Mouse (Mus musculus) cerebellum, adult 11-12 months (tissue): ENCODE measurements around the gene Rtl1.

Experiments
- DNase-seq: peaks from one replicate; pipeline ENCODE4 v3.0.0; 2022

The Rtl1 gene

GRCm38 (mm10) chr12:109560111-109560695 lies 39.9 kb downstream of the Rtl1 start:
- no peak for DNase-seq

GRCm38 (mm10) chr12:109558891-109559487 lies 41.1 kb downstream of the Rtl1 start:
- DNase-seq, result no peak

- DNase-seq, result no peak
Measured at GRCm38 (mm10) chr12:109558226-109558824, 41.8 kb downstream of the Rtl1 start.

- DNase-seq, result no peak
Measured at GRCm38 (mm10) chr12:109555837-109556409, 44.2 kb downstream of the Rtl1 start.

GRCm38 (mm10) chr12:109553568-109553967 lies 46.6 kb downstream of the Rtl1 start:
- DNase-seq, result no peak

GRCm38 (mm10) chr12:109552754-109553525 lies 47.2 kb downstream of the Rtl1 start:
- no peak for DNase-seq

GRCm38 (mm10) chr12:109551771-109552170 lies 48.4 kb downstream of the Rtl1 start:
- no peak for DNase-seq

GRCm38 (mm10) chr12:109547085-109547484 lies 53.0 kb downstream of the Rtl1 start:
- DNase-seq, result no peak

GRCm38 (mm10) chr12:109545875-109546732 lies 54.0 kb downstream of the Rtl1 start:
- peak; percentile 31 for DNase-seq

- DNase-seq, result peak; percentile 52
Measured at GRCm38 (mm10) chr12:109543281-109543923, 56.7 kb downstream of the Rtl1 start.

GRCm38 (mm10) chr12:109542635-109543249 lies 57.4 kb downstream of the Rtl1 start:
- peak; percentile 84 for DNase-seq

- DNase-seq, result peak; percentile 60
Measured at GRCm38 (mm10) chr12:109542011-109542410, 58.1 kb downstream of the Rtl1 start.

- DNase-seq, result no peak
Measured at GRCm38 (mm10) chr12:109541540-109541899, 58.6 kb downstream of the Rtl1 start.

GRCm38 (mm10) chr12:109540739-109541539 lies 59.2 kb downstream of the Rtl1 start:
- DNase-seq, result peak; percentile 89

GRCm38 (mm10) chr12:109539950-109540349 lies 60.2 kb downstream of the Rtl1 start:
- DNase-seq, result peak; percentile 55
